Mouse (Mus musculus): ENCODE measurements around the gene 4930435E12Rik. TPM values are rescaled to one million over a fixed set of nuclear protein-coding genes. Genes with fewer than 3 reads are reported as not detected.

4930435E12Rik gene
- not detected for polyA plus RNA-seq (2017; shearing (Covaris generic))

DNA sequence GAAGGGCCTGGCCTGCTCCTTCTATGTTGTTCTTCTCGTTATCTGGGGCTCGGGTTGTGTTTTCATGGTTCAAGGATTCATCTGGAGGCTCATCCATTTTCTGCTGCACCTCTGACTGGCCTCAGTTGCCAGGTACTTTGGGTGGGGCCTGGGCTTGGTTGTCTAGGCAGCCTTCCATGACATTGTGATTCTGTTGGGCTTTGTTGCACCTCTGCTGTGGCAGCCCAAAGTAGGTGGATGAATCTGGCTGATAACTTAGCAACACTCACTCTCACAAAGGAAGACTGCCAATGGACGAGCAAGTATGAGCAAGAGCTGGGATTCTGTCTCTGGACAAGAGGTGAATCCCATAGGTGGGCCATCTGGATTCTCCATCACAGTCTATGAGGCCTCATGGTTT, at the start of gene 4930435E12Rik:
4930435E12Rik (minus strand) TSS at position 101 of the 400 bp plus-strand sequence.

DNA sequence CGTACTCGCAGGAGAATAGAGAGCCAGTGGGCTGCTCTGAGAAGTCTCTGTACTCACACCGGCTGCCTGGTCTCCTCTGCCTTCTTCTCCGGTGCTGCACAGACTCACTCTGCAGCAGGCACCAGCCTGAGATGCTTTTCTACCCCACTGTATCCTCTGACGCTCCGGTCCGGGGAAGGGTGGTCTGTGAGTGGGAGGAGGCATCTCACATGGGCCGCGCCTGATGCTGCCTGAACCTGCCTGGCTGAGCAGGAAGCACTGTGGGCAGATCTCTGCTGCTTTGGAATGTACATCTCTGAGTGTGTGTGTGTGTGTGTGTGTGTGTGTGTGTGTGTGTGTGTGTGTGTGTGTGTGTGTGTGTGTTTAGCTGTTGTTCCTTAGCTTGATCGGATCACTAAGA, 28.5 kb downstream of the 4930435E12Rik start, which contains the start of gene Upk1b:
Upk1b (minus strand) TSS at position 238 of the 400 bp plus-strand sequence.

Other genes starting within 250 kb of the 4930435E12Rik start
- 44.1 TPM for gene Arhgap31, start 115.5 kb downstream of the 4930435E12Rik start, polyA plus RNA-seq (2017; shearing (Covaris generic))
- gene B4galt4, start 86.5 kb downstream of the 4930435E12Rik start, polyA plus RNA-seq (2017; shearing (Covaris generic)) = 7.2 TPM
- not detected for gene Upk1b, start 28.4 kb downstream of the 4930435E12Rik start, polyA plus RNA-seq (2017; shearing (Covaris generic))
- gene Igsf11, start 63.9 kb upstream of the 4930435E12Rik start, polyA plus RNA-seq (2017; shearing (Covaris generic)) = not detected